Mouse (Mus musculus) neural tube, embryonic 11.5 days (tissue): Measurements from ENCODE around the gene Mettl16. TPM values are rescaled to one million over a fixed set of nuclear protein-coding genes. Genes with fewer than 3 reads are reported as not detected.

Source experiments
- microRNA-seq: library from miRNA; unstranded; fragments of <30 nt; microRNA quantifications from one replicate; pipeline ENCODE4, GENCODE M21; 2016
- polyA plus RNA-seq: library from polyadenylated mRNA; unstranded; fragments of >200 nt; fragmentation: Nextera tagmentation; extraction: Ambion mirVana; gene quantifications from 2 replicates; pipeline ENCODE4 v1.2.1, GENCODE M21; 2014

The Mettl16 gene
- polyA plus RNA-seq, 1 experiment from 2014 or later: 47.6 TPM

Small RNA genes lying within 50 kb of the gene (microRNA-seq; reads per million reads assigned to microRNA genes)
- gene Mir6926: not detected

Other genes starting within 250 kb of the Mettl16 start
- gene Rap1gap2, start 159.9 kb upstream of the Mettl16 start, polyA plus RNA-seq: 2.7 and 3.3 TPM in 2 replicates
- gene Ccdc92b, start 151.2 kb upstream of the Mettl16 start, polyA plus RNA-seq: 1.9 TPM in 2 replicates
- 15.6 and 15.8 TPM in 2 replicates for gene Cluh, start 121.3 kb upstream of the Mettl16 start, polyA plus RNA-seq
- 95.3 and 107 TPM in 2 replicates for gene Pafah1b1, start 46.2 kb upstream of the Mettl16 start, polyA plus RNA-seq
- 5.2 and 6.9 TPM in 2 replicates for gene Mnt, start 60.1 kb downstream of the Mettl16 start, polyA plus RNA-seq
- 7.9 and 8.1 TPM in 2 replicates for gene Sgsm2, start 126.2 kb downstream of the Mettl16 start, polyA plus RNA-seq
- gene Tsr1, start 127.2 kb downstream of the Mettl16 start, polyA plus RNA-seq: 49.6 and 50.0 TPM in 2 replicates
- 17.1 and 17.4 TPM in 2 replicates for gene Smg6, start 155.0 kb downstream of the Mettl16 start, polyA plus RNA-seq
- 29.4 and 34.3 TPM in 2 replicates for gene Srr, start 155.1 kb downstream of the Mettl16 start, polyA plus RNA-seq